In the genomic region with DNA sequence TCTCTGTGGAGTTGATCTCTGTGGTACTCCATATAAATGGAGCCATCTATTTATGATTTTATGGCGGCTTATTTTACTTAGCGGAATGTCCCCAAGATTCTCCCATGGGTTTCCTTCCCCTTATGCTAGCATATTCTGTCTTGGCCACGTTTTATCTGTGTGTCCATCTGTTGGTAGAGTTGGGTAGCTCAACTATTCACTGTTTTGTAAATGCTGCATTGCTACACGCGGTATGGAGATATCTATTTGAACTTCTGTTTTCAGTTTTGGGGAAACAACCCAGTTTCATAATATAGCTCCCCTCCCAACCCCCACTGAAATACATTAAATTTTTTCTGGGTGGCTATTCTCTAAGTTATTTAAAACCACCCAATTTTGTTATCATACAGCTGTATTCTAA, we compare ENCODE assay signal across 20 mouse cellular contexts. TPM values are rescaled to one million over a fixed set of nuclear protein-coding genes. Genes with fewer than 3 reads are reported as not detected.
DNase-seq lines count a peak whose midpoint lies in the region; ATAC-seq lines count a peak whose summit lies in the region.
"Had no signal": no experiment of that assay in that cellular context is flagged by ENCODE, and none has a peak within 500 bp of the region (broad histone marks: within the 10 kb centered on the region; RNA-seq: fewer than 3 reads in every experiment).

No protein-coding gene starts in this region.

- WGBS in midbrain, embryonic 11.5 days: 85% methylated on average over 5 of the region's 5 CpGs
- 95% methylated on average over 5 of the region's 5 CpGs for WGBS in midbrain, embryonic 16.5 days
- 14% methylated on average over 5 of the region's 5 CpGs for WGBS in liver, embryonic 15.5 days (ENCODE audit: insufficient replicate concordance)

- no peak overlapping the region for H3K27ac ChIP-seq in midbrain, embryonic 11.5 days (ENCODE audit: low read depth, low read length)
- no peak overlapping the region for H3K27ac ChIP-seq in midbrain, embryonic 16.5 days (ENCODE audit: low read length)
- H3K27ac ChIP-seq in liver, embryonic 15.5 days (replicated peaks): peak overlapping the region; percentile 7; the same call in 1 of the 2 replicates
- H3K27ac ChIP-seq: forebrain, embryonic 15.5 days; heart, embryonic 13.5 days; limb, embryonic 10.5 days; lung, embryonic 15.5 days; neural tube, embryonic 15.5 days; stomach, embryonic 15.5 days had no signal

- no peak overlapping the region for H3K4me2 ChIP-seq in midbrain, embryonic 11.5 days
- H3K4me2 ChIP-seq in midbrain, embryonic 16.5 days (ENCODE audit: low read length): no peak overlapping the region
- peak overlapping the region; percentile 49 for H3K4me2 ChIP-seq in liver, embryonic 15.5 days
- H3K4me2 ChIP-seq: embryonic facial prominence, embryonic 15.5 days; forebrain, embryonic 15.5 days; lung, embryonic 15.5 days; neural tube, embryonic 15.5 days; stomach, embryonic 15.5 days had no signal

- no peaks in the 10 kb centered on the region for H3K4me1 ChIP-seq in midbrain, embryonic 11.5 days (ENCODE audit: control insufficient read depth, insufficient read depth, low read length)
- H3K4me1 ChIP-seq in midbrain, embryonic 16.5 days (ENCODE audit: control insufficient read depth, insufficient read depth, low read length): no peaks in the 10 kb centered on the region
- peaks cover 46% of the 10 kb centered on the region for H3K4me1 ChIP-seq in liver, embryonic 15.5 days (replicated peaks)
- H3K4me1 ChIP-seq: forebrain, embryonic 15.5 days had no signal

- no peaks in the 10 kb centered on the region for H3K9me3 ChIP-seq in midbrain, embryonic 11.5 days (ENCODE audit: control insufficient read depth, low read length)
- H3K9me3 ChIP-seq in midbrain, embryonic 16.5 days (replicated peaks; ENCODE audit: control insufficient read depth, low read length, poor library complexity, severe bottlenecking): no peaks in the 10 kb centered on the region
- no peaks in the 10 kb centered on the region for H3K9me3 ChIP-seq in liver, embryonic 15.5 days (replicated peaks)
- H3K9me3 ChIP-seq: embryonic facial prominence, embryonic 15.5 days; forebrain, embryonic 15.5 days; heart, embryonic 13.5 days; limb, embryonic 10.5 days; lung, embryonic 15.5 days; neural tube, embryonic 15.5 days; stomach, embryonic 15.5 days had no signal

- H3K27me3 ChIP-seq in midbrain, embryonic 11.5 days (ENCODE audit: control insufficient read depth, insufficient read depth, low read length): no peaks in the 10 kb centered on the region
- H3K27me3 ChIP-seq in midbrain, embryonic 16.5 days (ENCODE audit: control insufficient read depth, insufficient read depth, low read depth, low read length): no peaks in the 10 kb centered on the region
- no peaks in the 10 kb centered on the region for H3K27me3 ChIP-seq in liver, embryonic 15.5 days
- H3K27me3 ChIP-seq in splenic B cell, adult 2 months (ENCODE audit: control insufficient read depth, insufficient read depth, low read length, poor library complexity, severe bottlenecking): no peaks in the 10 kb centered on the region
- H3K27me3 ChIP-seq: embryonic facial prominence, embryonic 15.5 days; forebrain, embryonic 15.5 days; heart, embryonic 13.5 days; lung, embryonic 15.5 days; neural tube, embryonic 15.5 days; Patski; stomach, embryonic 15.5 days had no signal

- DNase-seq in midbrain, embryonic 11.5 days (ENCODE audit: low spot score, missing footprints): peak; percentile 53
- peak; percentile 56 for DNase-seq in splenic B cell, adult 2 months (ENCODE audit: low read depth, low spot score)
- no peak for DNase-seq in kidney, postnatal 36 days
- DNase-seq in embryo, embryonic 9.5 days (ENCODE audit: extremely low spot score): no peak
- DNase-seq: cerebellum, adult 11 months; heart, postnatal 4 days; kidney, postnatal 10 days; retina, postnatal 1 day had no signal

- no peak for ATAC-seq in midbrain, embryonic 11.5 days (ENCODE audit: low FRiP score)
- ATAC-seq in midbrain, embryonic 16.5 days: no peak
- ATAC-seq in common myeloid progenitor, adult 5-6 weeks (replicated peaks; ENCODE audit: low read depth, poor library complexity, severe bottlenecking): peak; percentile 91
- ATAC-seq in liver, embryonic 15.5 days (ENCODE audit: insufficient read depth): peak; percentile 59; the same call in 1 of the 2 replicates
- no peak for ATAC-seq in inflammation-experienced regulatory T-cells, adult 6 months
- ATAC-seq: forebrain, embryonic 15.5 days; Patski had no signal

- no peak overlapping the region for H3K4me3 ChIP-seq in midbrain, embryonic 11.5 days (ENCODE audit: low read depth, low read length)
- no peak overlapping the region for H3K4me3 ChIP-seq in midbrain, embryonic 16.5 days (ENCODE audit: low read depth, low read length)
- no peak overlapping the region for H3K4me3 ChIP-seq in liver, embryonic 15.5 days (replicated peaks)
- H3K4me3 ChIP-seq: embryonic facial prominence, embryonic 15.5 days; forebrain, embryonic 15.5 days; heart, embryonic 13.5 days; limb, embryonic 10.5 days; lung, embryonic 15.5 days; neural tube, embryonic 15.5 days; stomach, embryonic 15.5 days had no signal

- H3K9ac ChIP-seq in midbrain, embryonic 11.5 days (ENCODE audit: low read length): no peak overlapping the region
- no peak overlapping the region for H3K9ac ChIP-seq in midbrain, embryonic 16.5 days (ENCODE audit: low read depth, low read length)
- H3K9ac ChIP-seq in liver, embryonic 15.5 days: no peak overlapping the region
- H3K9ac ChIP-seq: embryonic facial prominence, embryonic 15.5 days; forebrain, embryonic 15.5 days; heart, embryonic 13.5 days; lung, embryonic 15.5 days; neural tube, embryonic 15.5 days; stomach, embryonic 15.5 days had no signal

- H3K36me3 ChIP-seq in midbrain, embryonic 11.5 days (ENCODE audit: control insufficient read depth, insufficient read depth, low read length): no peaks in the 10 kb centered on the region
- no peaks in the 10 kb centered on the region for H3K36me3 ChIP-seq in midbrain, embryonic 16.5 days (ENCODE audit: control insufficient read depth, insufficient read depth, low read length)
- H3K36me3 ChIP-seq in liver, embryonic 15.5 days (replicated peaks): no peaks in the 10 kb centered on the region
- no peaks in the 10 kb centered on the region for H3K36me3 ChIP-seq in splenic B cell, adult 2 months (ENCODE audit: control insufficient read depth, insufficient read depth, low read length, poor library complexity, severe bottlenecking)
- H3K36me3 ChIP-seq: embryonic facial prominence, embryonic 15.5 days; forebrain, embryonic 15.5 days; limb, embryonic 10.5 days; lung, embryonic 15.5 days; neural tube, embryonic 15.5 days; stomach, embryonic 15.5 days had no signal

RNA-seq across cellular contexts. Expression of a gene that starts 59.9 kb away (rescaled TPM):
- polyA plus RNA-seq in midbrain, embryonic 11.5 days (2014; fragmentation: Nextera tagmentation; extraction: Ambion mirVana): 30.3 and 30.8 TPM in 2 replicates
- polyA plus RNA-seq in midbrain, embryonic 16.5 days (2015; fragmentation: Nextera tagmentation; extraction: Ambion mirVana): 24.6 and 28.2 TPM in 2 replicates
- 23.7 and 32.2 TPM in 2 replicates for total RNA-seq in common myeloid progenitor, adult 5-6 weeks (2017)
- 8.4 and 9.2 TPM in 2 replicates for polyA plus RNA-seq in liver, embryonic 15.5 days (2015; fragmentation: Nextera tagmentation; extraction: Ambion mirVana)
- polyA plus RNA-seq in inflammation-experienced regulatory T-cells, adult 6 months (2017; shearing (Covaris generic)): 10 to 100 TPM; 37.0 to 46.4 (median 44.4) TPM

Comparison
In these comparisons a context has a peak if more than half of its experiments do, and no peak if none do; other contexts are left out.
1. ATAC-seq: peak in common myeloid progenitor, adult 5-6 weeks (single experiment) and liver, embryonic 15.5 days (single experiment); none in midbrain, embryonic 11.5 days (single experiment), midbrain, embryonic 16.5 days (single experiment) and inflammation-experienced regulatory T-cells, adult 6 months (single experiment).
2. DNase-seq: peak in midbrain, embryonic 11.5 days (single experiment) and splenic B cell, adult 2 months (single experiment); none in kidney, postnatal 36 days (0 of 2) and embryo, embryonic 9.5 days (single experiment).